In genomic region chr12:87160815-87161214, GRCm38 (mm10) we compare ENCODE assay signal across 28 mouse cellular contexts. TPM values are rescaled to one million over a fixed set of nuclear protein-coding genes. Genes with fewer than 3 reads are reported as not detected.
A peak's percentile ranks its signal among the peaks of the same experiment; 100 is the strongest.
DNase-seq lines count a peak whose midpoint lies in the region; ATAC-seq and TF ChIP-seq lines count a peak whose summit lies in the region.
"Had no signal": no experiment of that assay in that cellular context is flagged by ENCODE, and none has a peak within 500 bp of the region (broad histone marks: within the 10 kb centered on the region; RNA-seq: fewer than 3 reads in every experiment).

No protein-coding gene starts in this region.

- H3K4me2 ChIP-seq in heart, embryonic 11.5 days, result peak overlapping the region; percentile 24; the same call in 1 of the 2 replicates
- no peak overlapping the region; the same call in 1 of the 2 replicates for H3K4me2 ChIP-seq in liver, embryonic 14.5 days (ENCODE audit: low read depth)
- no peak overlapping the region for H3K4me2 ChIP-seq in forebrain, embryonic 16.5 days (ENCODE audit: low read length)
- H3K4me2 ChIP-seq in midbrain, embryonic 11.5 days, result no peak overlapping the region
- H3K4me2 ChIP-seq: embryonic facial prominence, embryonic 15.5 days; hindbrain, embryonic 15.5 days; limb, embryonic 12.5 days had no signal

- DNase-seq in heart, postnatal 10 days, result no peak
- peak in 1 of 3 experiments; percentile 33 for DNase-seq in liver, embryonic 14.5 days (ENCODE audit: low read depth in 3 of 3, low spot score in 3 of 3)
- peak; percentile 40 for DNase-seq in yolk sac, embryonic 10.5 days (ENCODE audit: low spot score)
- no peak for DNase-seq in midbrain, embryonic 11.5 days (ENCODE audit: low spot score, missing footprints)
- DNase-seq in kidney, adult 18-20 months, result no peak
- DNase-seq: adrenal gland, adult 2 months; cerebellum, adult 18-20 months; cerebellum, postnatal 25 days; forebrain, postnatal 0 days; gastrocnemius, postnatal 36 days; heart, postnatal 4 days; kidney, adult 8-10 months; kidney, postnatal 25 days; layer of hippocampus, postnatal 36 days; lung, adult 2 months; lung, postnatal 14 days; midbrain, embryonic 14.5 days; right cerebral cortex, postnatal 14 days had no signal

- H3K27me3 ChIP-seq in heart, embryonic 11.5 days (ENCODE audit: control insufficient read depth, insufficient read depth, low read length), result no peaks in the 10 kb centered on the region
- H3K27me3 ChIP-seq in liver, embryonic 14.5 days (ENCODE audit: control insufficient read depth, insufficient read depth, low read length), result no peaks in the 10 kb centered on the region
- no peaks in the 10 kb centered on the region for H3K27me3 ChIP-seq in forebrain, embryonic 16.5 days (replicated peaks; ENCODE audit: control insufficient read depth, insufficient read depth, low read length)
- H3K27me3 ChIP-seq in midbrain, embryonic 11.5 days (ENCODE audit: control insufficient read depth, insufficient read depth, low read length), result no peaks in the 10 kb centered on the region
- H3K27me3 ChIP-seq: embryonic facial prominence, embryonic 15.5 days; hindbrain, embryonic 15.5 days; limb, embryonic 12.5 days; Patski had no signal

- no peak overlapping the region for H3K9ac ChIP-seq in heart, embryonic 11.5 days (ENCODE audit: low read depth, low read length)
- no peak overlapping the region for H3K9ac ChIP-seq in liver, embryonic 14.5 days (replicated peaks)
- H3K9ac ChIP-seq in forebrain, embryonic 16.5 days (replicated peaks; ENCODE audit: low read depth, low read length), result no peak overlapping the region
- H3K9ac ChIP-seq in midbrain, embryonic 11.5 days (ENCODE audit: low read length), result no peak overlapping the region
- H3K9ac ChIP-seq: embryonic facial prominence, embryonic 15.5 days; forebrain, postnatal 0 days; hindbrain, embryonic 15.5 days; limb, embryonic 12.5 days had no signal

- intact Hi-C loops in heart, postnatal 10 days (cut with DNase I), result no loop called here

- 79% methylated on average over 5 of the region's 5 CpGs for WGBS in heart, embryonic 11.5 days (ENCODE audit: insufficient replicate concordance)
- WGBS in liver, embryonic 14.5 days (ENCODE audit: insufficient replicate concordance), result 19% methylated on average over 5 of the region's 5 CpGs
- 94% methylated on average over 5 of the region's 5 CpGs for WGBS in forebrain, embryonic 16.5 days
- WGBS in midbrain, embryonic 11.5 days, result 87% methylated on average over 5 of the region's 5 CpGs

- peak; percentile 48; the same call in 1 of the 2 replicates for TF ChIP-seq EP300 in liver, embryonic 14.5 days (IDR thresholded peaks at IDR 0.05; ENCODE audit: low read depth)

- no peak overlapping the region for H3K4me3 ChIP-seq in heart, embryonic 11.5 days (ENCODE audit: low read depth, low read length)
- no peak overlapping the region for H3K4me3 ChIP-seq in liver, embryonic 14.5 days (ENCODE audit: insufficient read depth in 1 of 2, low read depth in 2 of 2, low read length in 2 of 2)
- no peak overlapping the region for H3K4me3 ChIP-seq in forebrain, embryonic 16.5 days (replicated peaks; ENCODE audit: low read length)
- no peak overlapping the region for H3K4me3 ChIP-seq in midbrain, embryonic 11.5 days (ENCODE audit: low read depth, low read length)
- H3K4me3 ChIP-seq: embryonic facial prominence, embryonic 15.5 days; forebrain, embryonic 10.5 days; hindbrain, embryonic 15.5 days; limb, embryonic 12.5 days had no signal

- 0 out of 2 replicates have a peak, but pooled peaks cover 3% of the 10 kb centered on the region for H3K4me1 ChIP-seq in heart, embryonic 11.5 days (ENCODE audit: control insufficient read depth, insufficient read depth, low read length)
- H3K4me1 ChIP-seq in liver, embryonic 14.5 days (replicated peaks; ENCODE audit: control insufficient read depth in 2 of 2, insufficient read depth in 2 of 2, low read length in 1 of 2), result peaks cover 2 to 29% of the 10 kb centered on the region in 2 experiments; a peak in 3 of 4 replicates
- H3K4me1 ChIP-seq in forebrain, embryonic 16.5 days (replicated peaks; ENCODE audit: control insufficient read depth, insufficient read depth, low read length), result no peaks in the 10 kb centered on the region
- no peaks in the 10 kb centered on the region for H3K4me1 ChIP-seq in midbrain, embryonic 11.5 days (ENCODE audit: control insufficient read depth, insufficient read depth, low read length)
- H3K4me1 ChIP-seq: embryonic facial prominence, embryonic 15.5 days; hindbrain, embryonic 15.5 days had no signal

- TF ChIP-seq CTCF in liver, embryonic 14.5 days (IDR thresholded peaks at IDR 0.05; ENCODE audit: low read depth), result no peak

- no peaks in the 10 kb centered on the region for H3K9me3 ChIP-seq in heart, embryonic 11.5 days (replicated peaks; ENCODE audit: control insufficient read depth, low read length)
- H3K9me3 ChIP-seq in liver, embryonic 14.5 days (ENCODE audit: control insufficient read depth, low read length), result no peaks in the 10 kb centered on the region
- H3K9me3 ChIP-seq in forebrain, embryonic 16.5 days (ENCODE audit: control insufficient read depth, low read length), result no peaks in the 10 kb centered on the region; the same call in 1 of the 2 replicates
- H3K9me3 ChIP-seq in midbrain, embryonic 11.5 days (ENCODE audit: control insufficient read depth, low read length), result no peaks in the 10 kb centered on the region
- H3K9me3 ChIP-seq: embryonic facial prominence, embryonic 15.5 days; forebrain, embryonic 10.5 days; hindbrain, embryonic 15.5 days had no signal

- H3K36me3 ChIP-seq in heart, embryonic 11.5 days (ENCODE audit: control insufficient read depth, insufficient read depth, low read length), result no peaks in the 10 kb centered on the region; the same call in 1 of the 2 replicates
- no peaks in the 10 kb centered on the region; the same call in 1 of the 2 replicates for H3K36me3 ChIP-seq in liver, embryonic 14.5 days (replicated peaks; ENCODE audit: control insufficient read depth, insufficient read depth, low read depth)
- H3K36me3 ChIP-seq in forebrain, embryonic 16.5 days (ENCODE audit: control insufficient read depth, insufficient read depth), result no peaks in the 10 kb centered on the region
- no peaks in the 10 kb centered on the region for H3K36me3 ChIP-seq in midbrain, embryonic 11.5 days (ENCODE audit: control insufficient read depth, insufficient read depth, low read length)

- peak; percentile 83 for ATAC-seq in heart, embryonic 11.5 days (replicated peaks; ENCODE audit: insufficient number of reproducible peaks, low FRiP score, low TSS enrichment)
- ATAC-seq in common myeloid progenitor, adult 5-6 weeks (replicated peaks; ENCODE audit: low read depth, poor library complexity, severe bottlenecking), result peak; percentile 43; the same call in 1 of the 2 replicates
- ATAC-seq in liver, embryonic 14.5 days (ENCODE audit: insufficient read depth), result peak; percentile 68
- no peak for ATAC-seq in forebrain, embryonic 16.5 days
- no peak for ATAC-seq in midbrain, embryonic 11.5 days (ENCODE audit: low FRiP score)
- ATAC-seq: forebrain, postnatal 0 days; Patski had no signal

- H3K27ac ChIP-seq in heart, embryonic 11.5 days (ENCODE audit: low read depth, low read length), result peak overlapping the region; percentile 83
- H3K27ac ChIP-seq in liver, embryonic 14.5 days, result no peak overlapping the region; the same call in 1 of the 2 replicates
- no peak overlapping the region for H3K27ac ChIP-seq in forebrain, embryonic 16.5 days (ENCODE audit: low read length)
- H3K27ac ChIP-seq in midbrain, embryonic 11.5 days (ENCODE audit: low read depth, low read length), result no peak overlapping the region
- H3K27ac ChIP-seq: embryonic facial prominence, embryonic 15.5 days; hindbrain, embryonic 15.5 days; limb, embryonic 12.5 days; stomach, postnatal 0 days had no signal

RNA-seq across cellular contexts. Expression of gene Pomt2, which starts 13.0 kb away (rescaled TPM):
- polyA plus RNA-seq in heart, embryonic 11.5 days (2014; fragmentation: Nextera tagmentation; extraction: Ambion mirVana), result 14.5 and 15.2 TPM in 2 replicates
- total RNA-seq in heart, postnatal 10 days (2021), result 10 to 100 TPM; 11.5 to 12.4 TPM
- 7.9 and 9.7 TPM in 2 replicates for total RNA-seq in common myeloid progenitor, adult 5-6 weeks (2017)
- polyA plus RNA-seq in liver, embryonic 14.5 days (2012; rRNA removed), result 2.6 and 2.8 TPM in 2 replicates
- 3.9 and 4.9 TPM in 2 replicates for polyA plus RNA-seq in liver, embryonic 14.5 days (2014; fragmentation: Nextera tagmentation; extraction: Ambion mirVana)
- polyA plus RNA-seq in forebrain, embryonic 16.5 days (2015; fragmentation: Nextera tagmentation; extraction: Ambion mirVana), result 12.7 and 13.4 TPM in 2 replicates
- polyA plus RNA-seq in midbrain, embryonic 11.5 days (2014; fragmentation: Nextera tagmentation; extraction: Ambion mirVana), result 15.7 and 16.1 TPM in 2 replicates

RNA-seq across cellular contexts. Expression of gene Gstz1, which starts 13.8 kb away (rescaled TPM):
- 49.0 and 52.7 TPM in 2 replicates for polyA plus RNA-seq in heart, embryonic 11.5 days (2014; fragmentation: Nextera tagmentation; extraction: Ambion mirVana)
- total RNA-seq in heart, postnatal 10 days (2021), result 10 to 100 TPM; 49.0 to 51.5 TPM
- 18.1 and 19.7 TPM in 2 replicates for total RNA-seq in common myeloid progenitor, adult 5-6 weeks (2017)
- 94.8 and 115 TPM in 2 replicates for polyA plus RNA-seq in liver, embryonic 14.5 days (2012; rRNA removed)
- polyA plus RNA-seq in liver, embryonic 14.5 days (2014; fragmentation: Nextera tagmentation; extraction: Ambion mirVana), result 91.0 and 101 TPM in 2 replicates
- 26.8 and 30.0 TPM in 2 replicates for polyA plus RNA-seq in forebrain, embryonic 16.5 days (2015; fragmentation: Nextera tagmentation; extraction: Ambion mirVana)
- polyA plus RNA-seq in midbrain, embryonic 11.5 days (2014; fragmentation: Nextera tagmentation; extraction: Ambion mirVana), result 30.7 and 34.6 TPM in 2 replicates

RNA-seq across cellular contexts. Expression of gene Samd15, which starts 38.7 kb away (rescaled TPM):
- 2.0 and 3.2 TPM in 2 replicates for polyA plus RNA-seq in heart, embryonic 11.5 days (2014; fragmentation: Nextera tagmentation; extraction: Ambion mirVana)
- total RNA-seq in heart, postnatal 10 days (2021), result under 1 TPM; 0.34 to 0.72 TPM
- total RNA-seq in common myeloid progenitor, adult 5-6 weeks (2017), result 2.1 TPM in 1 of 2 replicates, not detected in the other
- 0.03 and 0.21 TPM in 2 replicates for polyA plus RNA-seq in liver, embryonic 14.5 days (2012; rRNA removed)
- polyA plus RNA-seq in liver, embryonic 14.5 days (2014; fragmentation: Nextera tagmentation; extraction: Ambion mirVana), result 7.6 and 8.2 TPM in 2 replicates
- 1.1 and 1.3 TPM in 2 replicates for polyA plus RNA-seq in forebrain, embryonic 16.5 days (2015; fragmentation: Nextera tagmentation; extraction: Ambion mirVana)
- polyA plus RNA-seq in midbrain, embryonic 11.5 days (2014; fragmentation: Nextera tagmentation; extraction: Ambion mirVana), result 1.2 and 1.4 TPM in 2 replicates
- total RNA-seq: gastrocnemius, postnatal 36 days had no signal
- polyA plus RNA-seq: lung, adult 2 months had no signal

RNA-seq across cellular contexts. Expression of gene Tmed8, which starts 39.4 kb away (rescaled TPM):
- 2.1 and 3.0 TPM in 2 replicates for polyA plus RNA-seq in heart, embryonic 11.5 days (2014; fragmentation: Nextera tagmentation; extraction: Ambion mirVana)
- 1 to 10 TPM; 5.5 to 7.2 TPM for total RNA-seq in heart, postnatal 10 days (2021)
- 8.1 TPM in 2 replicates for total RNA-seq in common myeloid progenitor, adult 5-6 weeks (2017)
- polyA plus RNA-seq in liver, embryonic 14.5 days (2012; rRNA removed), result 0.62 and 0.80 TPM in 2 replicates
- polyA plus RNA-seq in liver, embryonic 14.5 days (2014; fragmentation: Nextera tagmentation; extraction: Ambion mirVana), result 0.50 and 0.99 TPM in 2 replicates
- 4.7 and 5.1 TPM in 2 replicates for polyA plus RNA-seq in forebrain, embryonic 16.5 days (2015; fragmentation: Nextera tagmentation; extraction: Ambion mirVana)
- polyA plus RNA-seq in midbrain, embryonic 11.5 days (2014; fragmentation: Nextera tagmentation; extraction: Ambion mirVana), result 4.3 TPM in 2 replicates

RNA-seq across cellular contexts. Expression of gene Ngb, which starts 58.5 kb away (rescaled TPM):
- polyA plus RNA-seq in heart, embryonic 11.5 days (2014; fragmentation: Nextera tagmentation; extraction: Ambion mirVana), result 0.16 TPM in 1 of 2 replicates, not detected in the other
- total RNA-seq in heart, postnatal 10 days (2021), result under 1 TPM in 1 of 2 experiments, not detected in 1; 0.17 TPM
- total RNA-seq in common myeloid progenitor, adult 5-6 weeks (2017), result not detected in 2 replicates
- polyA plus RNA-seq in liver, embryonic 14.5 days (2012; rRNA removed), result 0.04 TPM in 1 of 2 replicates, not detected in the other
- polyA plus RNA-seq in liver, embryonic 14.5 days (2014; fragmentation: Nextera tagmentation; extraction: Ambion mirVana), result 0.11 TPM in 1 of 2 replicates, not detected in the other
- polyA plus RNA-seq in forebrain, embryonic 16.5 days (2015; fragmentation: Nextera tagmentation; extraction: Ambion mirVana), result 2.2 and 3.7 TPM in 2 replicates
- 0.33 and 0.36 TPM in 2 replicates for polyA plus RNA-seq in midbrain, embryonic 11.5 days (2014; fragmentation: Nextera tagmentation; extraction: Ambion mirVana)
- total RNA-seq: gastrocnemius, postnatal 36 days; heart, postnatal 4 days; megakaryocyte, adult 5-6 weeks had no signal

Comparison
In these comparisons a context has a peak if more than half of its experiments do, and no peak if none do; other contexts are left out.
1. ATAC-seq: peak in heart, embryonic 11.5 days (single experiment), common myeloid progenitor, adult 5-6 weeks (single experiment) and liver, embryonic 14.5 days (single experiment); none in forebrain, embryonic 16.5 days (single experiment) and midbrain, embryonic 11.5 days (single experiment).